10 mouse cellular contexts compared by ENCODE assay signal in genomic region chr2:35174100-35174499, GRCm38 (mm10). TPM values are rescaled to one million over a fixed set of nuclear protein-coding genes. Genes with fewer than 3 reads are reported as not detected.
A peak's percentile ranks its signal among the peaks of the same experiment; 100 is the strongest.
DNase-seq lines count a peak whose midpoint lies in the region; ATAC-seq and TF ChIP-seq lines count a peak whose summit lies in the region.
"Had no signal": no experiment of that assay in that cellular context is flagged by ENCODE, and none has a peak within 500 bp of the region (broad histone marks: within the 10 kb centered on the region; RNA-seq: fewer than 3 reads in every experiment).

No protein-coding gene starts in this region.

- ATAC-seq in kidney, postnatal 0 days (replicated peaks; ENCODE audit: low FRiP score, low read depth), result no peak
- ATAC-seq in common myeloid progenitor, adult 5-6 weeks (replicated peaks; ENCODE audit: low read depth, poor library complexity, severe bottlenecking), result 0 out of 2 replicates have a peak, but pooled peaks have one; percentile 34
- ATAC-seq in limb, embryonic 13.5 days (ENCODE audit: low FRiP score, low read depth), result no peak
- ATAC-seq: forebrain, embryonic 15.5 days had no signal

- DNase-seq in kidney, postnatal 0 days (ENCODE audit: low spot score), result peak; percentile 55
- no peak for DNase-seq in kidney, adult 9 months
- peak; percentile 11 for DNase-seq in R1 (ENCODE audit: low read depth, low spot score)
- DNase-seq in B cell, adult 2 months, result no peak
- no peak for DNase-seq in layer of hippocampus, adult 8-10 months (ENCODE audit: low spot score in 2 of 2)
- DNase-seq: midbrain, embryonic 14.5 days had no signal

- no peak overlapping the region for H3K9ac ChIP-seq in kidney, postnatal 0 days (ENCODE audit: low read depth, low read length)
- no peak overlapping the region for H3K9ac ChIP-seq in limb, embryonic 13.5 days
- H3K9ac ChIP-seq: forebrain, embryonic 15.5 days; hindbrain, embryonic 14.5 days had no signal

- no peaks in the 10 kb centered on the region for H3K27me3 ChIP-seq in kidney, postnatal 0 days (ENCODE audit: insufficient read depth, low read length)
- no peaks in the 10 kb centered on the region for H3K27me3 ChIP-seq in limb, embryonic 13.5 days
- H3K27me3 ChIP-seq: forebrain, embryonic 15.5 days had no signal

- no peak overlapping the region for H3K4me2 ChIP-seq in kidney, postnatal 0 days (ENCODE audit: low read length)
- no peak overlapping the region for H3K4me2 ChIP-seq in limb, embryonic 13.5 days (replicated peaks)
- H3K4me2 ChIP-seq: forebrain, embryonic 15.5 days; hindbrain, embryonic 14.5 days had no signal

- H3K4me3 ChIP-seq in kidney, postnatal 0 days (replicated peaks; ENCODE audit: low read depth, low read length), result no peak overlapping the region
- no peak overlapping the region for H3K4me3 ChIP-seq in limb, embryonic 13.5 days
- H3K4me3 ChIP-seq: forebrain, embryonic 15.5 days had no signal

- H3K4me1 ChIP-seq in kidney, postnatal 0 days (replicated peaks; ENCODE audit: insufficient read depth, low read length), result peaks cover 5% of the 10 kb centered on the region; the same call in 1 of the 2 replicates
- H3K4me1 ChIP-seq in limb, embryonic 13.5 days, result peaks cover 5% of the 10 kb centered on the region; the same call in 1 of the 2 replicates
- H3K4me1 ChIP-seq: forebrain, embryonic 15.5 days had no signal

- no peaks in the 10 kb centered on the region for H3K9me3 ChIP-seq in kidney, postnatal 0 days (replicated peaks; ENCODE audit: low read length)
- no peaks in the 10 kb centered on the region for H3K9me3 ChIP-seq in limb, embryonic 13.5 days
- H3K9me3 ChIP-seq: forebrain, embryonic 15.5 days had no signal

- no peak for TF ChIP-seq CTCF in kidney, postnatal 0 days (IDR thresholded peaks at IDR 0.05; ENCODE audit: low read depth)

- peaks cover 30% of the 10 kb centered on the region for H3K36me3 ChIP-seq in kidney, postnatal 0 days (ENCODE audit: insufficient read depth, low read length)
- H3K36me3 ChIP-seq in limb, embryonic 13.5 days, result peaks cover 92% of the 10 kb centered on the region

- 33% methylated on average over 5 of the region's 5 CpGs for WGBS in kidney, postnatal 0 days
- WGBS in limb, embryonic 13.5 days, result 31% methylated on average over 5 of the region's 5 CpGs

- peak overlapping the region; percentile 44; the same call in 1 of the 2 replicates for H3K27ac ChIP-seq in kidney, postnatal 0 days
- H3K27ac ChIP-seq in limb, embryonic 13.5 days, result peak overlapping the region; percentile 22; the same call in 1 of the 2 replicates
- H3K27ac ChIP-seq: forebrain, embryonic 15.5 days; hindbrain, embryonic 14.5 days had no signal

RNA-seq across cellular contexts. Expression of gene Rab14, which starts 26.8 kb away (rescaled TPM):
- polyA plus RNA-seq in kidney, postnatal 0 days (2015; fragmentation: Nextera tagmentation; extraction: Ambion mirVana), result 429 and 454 TPM in 2 replicates
- total RNA-seq in common myeloid progenitor, adult 5-6 weeks (2017), result 136 and 137 TPM in 2 replicates
- 353 and 356 TPM in 2 replicates for polyA plus RNA-seq in limb, embryonic 13.5 days (2015; fragmentation: Nextera tagmentation; extraction: Ambion mirVana)
- total RNA-seq in layer of hippocampus, adult 8-10 months (2022), result 100 to 1,000 TPM; 215 to 240 (median 217) TPM

Comparison
In these comparisons a context has a peak if more than half of its experiments do, and no peak if none do; other contexts are left out.
1. DNase-seq: peak in kidney, postnatal 0 days (single experiment) and R1 (single experiment); none in kidney, adult 9 months (single experiment), B cell, adult 2 months (0 of 2) and layer of hippocampus, adult 8-10 months (0 of 2).